Mouse (Mus musculus) CH12.LX (cell line): Measurements from ENCODE around the gene Fli1. TPM values are rescaled to one million over a fixed set of nuclear protein-coding genes. Genes with fewer than 3 reads are reported as not detected.

ENCODE experiments used
- DNase-seq: peaks from one replicate; pipeline ENCODE4 v3.0.0-alpha.2; 2013; ENCODE audit errors: extremely low read depth
- H3K27ac ChIP-seq: 2 replicates; pipeline ENCODE4 v1.5.1; 2012; ENCODE audit warnings: low read depth, mild to moderate bottlenecking, control low read depth, moderate library complexity; ENCODE audit not compliant: insufficient read depth
- H3K27me3 ChIP-seq: replicated peaks from 2 replicates; pipeline ENCODE3; 2012; ENCODE audit warnings: inconsistent platforms
- H3K36me3 ChIP-seq, 2 experiments: replicated peaks in 1 of 2; 2 replicates each; pipeline versions ENCODE3 to v1.6.1; 2012; ENCODE audit warnings: inconsistent platforms in 1 of 2, low read length in 1 of 2, mild to moderate bottlenecking in 1 of 2, mixed read lengths in 1 of 2, moderate library complexity in 1 of 2; ENCODE audit not compliant: control insufficient read depth in 1 of 2, insufficient read depth in 1 of 2
- H3K4me1 ChIP-seq, 2 experiments: 2 replicates each; pipeline ENCODE4 v1.6.1; 2012; ENCODE audit warnings: inconsistent platforms in 1 of 2, moderate library complexity in 1 of 2; ENCODE audit not compliant: insufficient read depth in 2 of 2, control insufficient read depth in 1 of 2
- H3K4me2 ChIP-seq: 2 replicates; pipeline ENCODE4 v1.6.1; 2012; ENCODE audit warnings: low read depth, mild to moderate bottlenecking, control low read depth; ENCODE audit not compliant: poor library complexity, insufficient read depth, severe bottlenecking
- H3K4me3 ChIP-seq, 3 experiments: fragments of 150-350 bp in 1 of 3; sonication (generic) in 1 of 3; replicated peaks in 1 of 3; 2 replicates each; pipeline versions ENCODE3 to v1.5.1; 2011 to 2012; ENCODE audit warnings: low read depth in 2 of 3, low read length in 2 of 3, mild to moderate bottlenecking in 2 of 3, moderate library complexity in 2 of 3, control low read depth in 1 of 3, improper control_type of control experiment in 1 of 3, inconsistent platforms in 1 of 3, mixed read lengths in 1 of 3; ENCODE audit not compliant: poor library complexity in 1 of 3
- H3K79me2 ChIP-seq: replicated peaks from 2 replicates; pipeline ENCODE4 v1.6.1; 2012; ENCODE audit warnings: mild to moderate bottlenecking, moderate library complexity; ENCODE audit not compliant: control insufficient read depth, poor library complexity, insufficient read depth, severe bottlenecking; ENCODE audit errors: extremely low read depth
- H3K9ac ChIP-seq: 2 replicates; pipeline ENCODE4 v1.6.1; 2012; ENCODE audit warnings: low read depth, mild to moderate bottlenecking, control low read depth, moderate library complexity; ENCODE audit not compliant: insufficient read depth
- H3K9me3 ChIP-seq: replicated peaks from 2 replicates; pipeline ENCODE3; 2012; ENCODE audit warnings: low read length, inconsistent platforms, mixed read lengths
- BHLHE40 ChIP-seq: IDR thresholded peaks from 2 replicates; pipeline ENCODE4 v1.6.1; 2011; ENCODE audit warnings: mild to moderate bottlenecking, low read depth, low read length, improper control_type of control experiment
- CHD2 ChIP-seq: IDR thresholded peaks from 2 replicates; pipeline ENCODE4 v1.6.1; 2011; ENCODE audit warnings: low read length, improper control_type of control experiment
- E2F4 ChIP-seq: IDR thresholded peaks from 2 replicates; pipeline ENCODE4 v1.6.1; 2011; ENCODE audit warnings: low read depth, low read length, improper control_type of control experiment; ENCODE audit not compliant: insufficient replicate concordance
- ELF1 ChIP-seq: IDR thresholded peaks from 2 replicates; pipeline ENCODE4 v1.6.1; 2014; ENCODE audit warnings: low read depth, mild to moderate bottlenecking, inconsistent platforms, low read length, improper control_type of control experiment
- HCFC1 ChIP-seq: IDR thresholded peaks from 2 replicates; pipeline ENCODE4 v1.6.1; 2012; ENCODE audit warnings: low read depth, mild to moderate bottlenecking, inconsistent platforms, low read length, improper control_type of control experiment
- IRF4 ChIP-seq: IDR thresholded peaks from 2 replicates; pipeline ENCODE4 v1.6.1; 2014; ENCODE audit warnings: low read depth, mild to moderate bottlenecking, inconsistent platforms, low read length, improper control_type of control experiment
- JUN ChIP-seq: IDR thresholded peaks from 2 replicates; pipeline ENCODE4 v1.6.1; 2011; ENCODE audit warnings: low read depth, mild to moderate bottlenecking, low read length, improper control_type of control experiment, moderate library complexity; ENCODE audit not compliant: insufficient read depth
- MAFK ChIP-seq: IDR thresholded peaks from 2 replicates; pipeline ENCODE4 v1.6.1; 2011; ENCODE audit warnings: low read length, improper control_type of control experiment; ENCODE audit not compliant: insufficient replicate concordance
- MAZ ChIP-seq: IDR thresholded peaks from 2 replicates; pipeline ENCODE4 v1.6.1; 2012; ENCODE audit warnings: low read depth, mild to moderate bottlenecking, inconsistent platforms, low read length, improper control_type of control experiment, moderate library complexity
- MEF2A ChIP-seq: IDR thresholded peaks from 2 replicates; pipeline ENCODE4 v1.6.1; 2014; ENCODE audit warnings: low read depth, mild to moderate bottlenecking, inconsistent platforms, low read length, improper control_type of control experiment, borderline replicate concordance
- MYC ChIP-seq: IDR thresholded peaks from 2 replicates; pipeline ENCODE4 v1.6.1; 2011; ENCODE audit warnings: low read depth, mild to moderate bottlenecking, improper control_type of control experiment, low read length
- NELFE ChIP-seq: IDR thresholded peaks from 2 replicates; pipeline ENCODE4 v1.6.1; 2011; ENCODE audit warnings: low read depth, low read length, improper control_type of control experiment
- NRF1 ChIP-seq: IDR thresholded peaks from 2 replicates; pipeline ENCODE4 v1.6.1; 2014; ENCODE audit warnings: low read depth, mild to moderate bottlenecking, inconsistent platforms, low read length, improper control_type of control experiment, moderate library complexity
- PAX5 ChIP-seq: IDR thresholded peaks from 2 replicates; pipeline ENCODE4 v1.6.1; 2012; ENCODE audit warnings: low read length, inconsistent platforms, mixed read lengths
- POLR2A ChIP-seq: IDR thresholded peaks from 2 replicates; pipeline ENCODE4 v1.6.1; 2011; ENCODE audit warnings: low read depth, mild to moderate bottlenecking, improper control_type of control experiment, low read length
- SIN3A ChIP-seq: IDR thresholded peaks from 2 replicates; pipeline ENCODE4 v1.6.1; 2012; ENCODE audit warnings: low read length, improper control_type of control experiment, inconsistent platforms
- SMC3 ChIP-seq: IDR thresholded peaks from 2 replicates; pipeline ENCODE4 v1.6.1; 2011; ENCODE audit warnings: low read depth, low read length, improper control_type of control experiment
- TBP ChIP-seq: conservative IDR thresholded peaks from 2 replicates; pipeline ENCODE4 v1.6.1; 2011; ENCODE audit warnings: low read depth, low read length, improper control_type of control experiment
- TCF12 ChIP-seq: IDR thresholded peaks from 2 replicates; pipeline ENCODE4 v1.6.1; 2014; ENCODE audit warnings: low read depth, mild to moderate bottlenecking, inconsistent platforms, low read length, improper control_type of control experiment
- USF1 ChIP-seq: IDR thresholded peaks from 2 replicates; pipeline ENCODE4 v1.6.1; 2014; ENCODE audit warnings: low read depth, mild to moderate bottlenecking, inconsistent platforms, low read length, improper control_type of control experiment
- USF2 ChIP-seq: conservative IDR thresholded peaks from 2 replicates; pipeline ENCODE4 v1.6.1; 2011; ENCODE audit warnings: low read depth, low read length, improper control_type of control experiment
- ZKSCAN1 ChIP-seq: IDR thresholded peaks from 2 replicates; pipeline ENCODE4 v1.6.1; 2012; ENCODE audit warnings: low read depth, inconsistent platforms, low read length, improper control_type of control experiment, borderline replicate concordance
- ZMIZ1 ChIP-seq: IDR thresholded peaks from 2 replicates; pipeline ENCODE4 v1.6.1; 2012; ENCODE audit warnings: low read depth, mild to moderate bottlenecking, inconsistent platforms, low read length, improper control_type of control experiment
- ZNF384 ChIP-seq: IDR thresholded peaks from 2 replicates; pipeline ENCODE4 v1.6.1; 2012; ENCODE audit warnings: low read depth, low read length, improper control_type of control experiment, inconsistent platforms
- dilution Hi-C: fragments of 300-500 bp; cut with MboI; formaldehyde crosslinking; loops from 2 replicates; pipeline ENCODE4 v1.14.3; 2020; ENCODE audit warnings: low sequenced_read_pairs; ENCODE audit not compliant: extremely low pct_unique_long_range_greater_than_20kb, extremely low pct_ligation_motif_present
- in situ Hi-C: fragments of 300-500 bp; cut with MboI; formaldehyde crosslinking; loops from 3 replicates; pipeline ENCODE4 v1.14.3; 2019; ENCODE audit warnings: low sequenced_read_pairs, low pct_ligation_motif_present, low pct_unique_long_range_greater_than_20kb, mixed read lengths
- polyA plus RNA-seq: library from polyadenylated mRNA; unstranded; fragments of >175 nt; gene quantifications from 2 replicates; pipeline ENCODE4 v1.2.1, GENCODE M21; 2012; ENCODE audit warnings: low read depth; ENCODE audit not compliant: insufficient read length
- total RNA-seq, 2 experiments: library from RNA; depleted of rRNA; stranded (reverse); fragments of 300-350 nt in 1 of 2; fragments of >200 nt in 1 of 2; gene quantifications; 2 replicates each; pipeline ENCODE4 v1.2.3; 2012 to 2014

The Fli1 gene
- total and polyA plus RNA-seq, 3 experiments: 20.3 to 29.3 (median 20.8) TPM

DNA sequence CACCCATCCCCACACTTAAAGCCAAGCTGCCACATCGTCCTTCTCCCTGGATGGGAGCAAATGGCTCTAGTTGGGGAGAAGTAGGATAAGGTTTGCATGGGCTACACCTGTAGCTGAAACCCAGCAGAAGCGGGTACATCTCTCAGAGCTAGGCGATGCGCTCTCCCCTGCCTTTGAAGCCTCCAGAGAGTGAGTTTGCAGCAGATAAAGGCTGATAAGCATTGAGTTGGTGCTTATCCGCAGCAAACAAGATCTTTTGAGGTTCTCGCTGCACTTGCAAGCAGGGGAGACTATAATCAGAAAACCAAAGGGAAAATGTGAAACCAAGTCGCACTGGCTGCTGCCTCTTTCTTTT is 47.0 kb downstream of the Fli1 start:
- in situ Hi-C loops: no loop called here
- TF ChIP-seq USF2: no peak
- TF ChIP-seq POLR2A: peak; percentile 50
- H3K4me1 ChIP-seq: peaks cover 53 to 98% of the 10 kb centered on the region in 2 experiments
- H3K27me3 ChIP-seq: no peaks in the 10 kb centered on the region
- H3K9ac ChIP-seq: peak overlapping the region; percentile 65
- peak overlapping the region; percentile 26 to 52 (median 40) for H3K4me3 ChIP-seq
- H3K79me2 ChIP-seq: peaks cover 65% of the 10 kb centered on the region
- peaks cover 0 to 16% of the 10 kb centered on the region in 2 experiments for H3K36me3 ChIP-seq
- H3K4me2 ChIP-seq: peak overlapping the region; percentile 100
- H3K9me3 ChIP-seq: no peaks in the 10 kb centered on the region
- dilution Hi-C loops: no loop called here
- peak overlapping the region; percentile 93 for H3K27ac ChIP-seq
- no peak for DNase-seq

DNA sequence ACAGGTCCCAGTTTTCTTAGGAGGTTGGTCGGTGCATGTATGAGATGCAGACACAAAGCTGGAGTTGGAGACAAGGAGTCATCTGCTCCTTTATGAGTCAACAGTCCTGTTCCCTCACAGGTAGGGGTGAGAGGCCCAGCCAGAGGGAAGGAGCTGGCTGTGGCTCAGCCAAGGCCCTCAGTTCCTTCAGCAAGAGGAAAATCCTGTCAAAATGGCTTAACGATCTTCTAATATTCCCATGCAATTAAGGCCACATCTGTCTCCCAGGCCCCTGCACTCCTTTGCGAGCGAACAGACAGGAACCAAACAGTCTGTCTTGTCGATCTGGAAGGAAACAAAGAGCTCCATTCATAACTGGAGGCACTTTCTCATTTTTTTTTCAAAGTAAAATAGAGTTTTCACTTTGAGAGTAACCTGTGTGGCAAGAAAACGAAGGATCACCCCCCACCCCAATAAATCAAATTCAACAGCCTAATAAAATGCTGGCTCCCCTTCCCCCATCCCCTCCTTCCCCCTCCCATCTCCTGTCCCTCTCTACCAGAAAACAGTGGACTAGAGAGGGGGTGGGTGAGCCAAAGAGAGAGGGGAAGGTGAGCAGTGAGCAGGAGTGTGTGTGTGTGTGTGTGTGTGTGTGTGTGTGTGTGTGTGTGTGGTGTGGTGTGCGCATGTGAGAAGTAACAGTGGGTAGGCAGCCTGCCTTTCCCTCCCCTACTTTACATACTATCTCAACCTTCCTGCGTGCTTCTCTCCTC is 47.6 kb downstream of the Fli1 start:
- in situ Hi-C loops: no loop called here
- Histone ChIP-seq H3K4me1 (peaks cover 53 to 98% of the 10 kb centered on the region in 2 experiments), H3K9ac (peak overlapping the region; percentile 74), H3K4me2 (peak overlapping the region; percentile 100), H3K4me3 (peak overlapping the region; percentile 26 to 52 (median 40)), H3K9me3 (no peaks in the 10 kb centered on the region), H3K27ac (peak overlapping the region; percentile 95), H3K36me3 (peaks cover 0 to 21% of the 10 kb centered on the region in 2 experiments)
- dilution Hi-C loops: no loop called here
- peak; percentile 92 for TF ChIP-seq BHLHE40
- no peak for TF ChIP-seq ZNF384
- peak; percentile 66 for TF ChIP-seq TCF12
- no peak for TF ChIP-seq E2F4
- no peak for TF ChIP-seq NELFE
- TF ChIP-seq JUN: no peak
- TF ChIP-seq MAFK: no peak
- peak; percentile 24; the same call in 1 of the 2 replicates for TF ChIP-seq ELF1
- TF ChIP-seq POLR2A: no peak
- TF ChIP-seq USF1: no peak
- 0 out of 2 replicates have a peak, but pooled peaks have one; percentile 14 for TF ChIP-seq HCFC1
- no peak for TF ChIP-seq PAX5
- 0 out of 2 replicates have a peak, but pooled peaks have one; percentile 57 for TF ChIP-seq MEF2A
- TF ChIP-seq IRF4: peak; percentile 73
- peak; percentile 78 for TF ChIP-seq NRF1
- TF ChIP-seq ZKSCAN1: no peak
- TF ChIP-seq ZMIZ1: no peak
- no peak; the same call in 1 of the 2 replicates for TF ChIP-seq CHD2
- no peak for TF ChIP-seq TBP
- no peak; the same call in 1 of the 2 replicates for TF ChIP-seq SIN3A
- TF ChIP-seq MYC: no peak
- TF ChIP-seq SMC3: no peak
- TF ChIP-seq MAZ: peak; percentile 58; the same call in 1 of the 2 replicates
- TF ChIP-seq, all 38 proteins: peak for 8
- peaks cover 65% of the 10 kb centered on the region for H3K79me2 ChIP-seq
- DNase-seq: no peak
- no peaks in the 10 kb centered on the region for H3K27me3 ChIP-seq
